Mouse (Mus musculus): ENCODE measurements around the gene Sarm1. TPM values are rescaled to one million over a fixed set of nuclear protein-coding genes. Genes with fewer than 3 reads are reported as not detected.
"Not testable (repeated sequence)": the region's sequence is repeated elsewhere in the genome, so short reads cannot be mapped to it uniquely, and the experiment has no call there.

The Sarm1 gene
- under 1 TPM; 0.55 to 0.72 TPM for total RNA-seq (2021)
- long read RNA-seq, experiment 1, partial matches to known transcripts: 1 of 1 reads
- long read RNA-seq, experiment 1, other reads (novel, unspliced or antisense): 0 of 1 reads
- long read RNA-seq, experiment 2, full-length matches to known transcripts: 1 of 3 reads
- long read RNA-seq, experiment 2, partial matches to known transcripts: 2 of 3 reads
- long read RNA-seq, experiment 2, other reads (novel, unspliced or antisense): 0 of 3 reads

- intact Hi-C loops (cut with DNase I; ENCODE audit: low total_unique reads): no loop called here
- peak; percentile 93 for DNase-seq
Measured at GRCm38 (mm10) chr11:78497544-78498522, at the start of gene Sarm1. Gene Sarm1, minus strand, starts transcription at chr11:78497754.

- no peak for DNase-seq
- intact Hi-C loops (cut with DNase I; ENCODE audit: low total_unique reads): no loop called here
Measured at GRCm38 (mm10) chr11:78545181-78545580, 47.6 kb upstream of the Sarm1 start.

- intact Hi-C loops (cut with DNase I; ENCODE audit: low total_unique reads): no loop called here
- DNase-seq: no peak
Measured at GRCm38 (mm10) chr11:78544449-78545111, 47.0 kb upstream of the Sarm1 start.

- no peak for DNase-seq
- intact Hi-C loops (cut with DNase I; ENCODE audit: low total_unique reads): no loop called here
Measured at GRCm38 (mm10) chr11:78540358-78540757, 42.8 kb upstream of the Sarm1 start.

GRCm38 (mm10) chr11:78536690-78537084, 39.1 kb upstream of the Sarm1 start:
- intact Hi-C loops (cut with DNase I; ENCODE audit: low total_unique reads): no loop called here
- DNase-seq: no peak

- peak; percentile 98 for DNase-seq
- intact Hi-C loops (cut with DNase I; ENCODE audit: low total_unique reads): no loop called here
Measured at GRCm38 (mm10) chr11:78536080-78536689, 38.6 kb upstream of the Sarm1 start, which contains the start of the genes Tnfaip1 and Ift20. Gene Tnfaip1, minus strand, starts transcription at chr11:78536332. Gene Ift20, plus strand, starts transcription at chr11:78536361.

GRCm38 (mm10) chr11:78535376-78536079, 38.0 kb upstream of the Sarm1 start:
- DNase-seq: no peak
- intact Hi-C loops (cut with DNase I; ENCODE audit: low total_unique reads): no loop called here

- intact Hi-C loops (cut with DNase I; ENCODE audit: low total_unique reads): no loop called here
- no peak for DNase-seq
Measured at GRCm38 (mm10) chr11:78534516-78534915, 37.0 kb upstream of the Sarm1 start.

- DNase-seq; intact Hi-C loops (cut with DNase I; ENCODE audit: low total_unique reads): not testable (repeated sequence)
Measured at GRCm38 (mm10) chr11:78531515-78531914, 34.0 kb upstream of the Sarm1 start.

GRCm38 (mm10) chr11:78531046-78531445, 33.5 kb upstream of the Sarm1 start:
- intact Hi-C loops (cut with DNase I; ENCODE audit: low total_unique reads): no loop called here
- DNase-seq: peak; percentile 51

GRCm38 (mm10) chr11:78530001-78530400, 32.4 kb upstream of the Sarm1 start:
- no peak for DNase-seq
- intact Hi-C loops (cut with DNase I; ENCODE audit: low total_unique reads): no loop called here

GRCm38 (mm10) chr11:78528714-78529113, 31.2 kb upstream of the Sarm1 start:
- no peak for DNase-seq
- intact Hi-C loops (cut with DNase I; ENCODE audit: low total_unique reads): no loop called here

GRCm38 (mm10) chr11:78524838-78525237, 27.3 kb upstream of the Sarm1 start:
- no peak for DNase-seq
- intact Hi-C loops (cut with DNase I; ENCODE audit: low total_unique reads): no loop called here

GRCm38 (mm10) chr11:78523241-78523955, 25.8 kb upstream of the Sarm1 start:
- DNase-seq: no peak
- intact Hi-C loops (cut with DNase I; ENCODE audit: low total_unique reads): no loop called here

GRCm38 (mm10) chr11:78522481-78522997, 25.0 kb upstream of the Sarm1 start:
- intact Hi-C loops (cut with DNase I; ENCODE audit: low total_unique reads): no loop called here

GRCm38 (mm10) chr11:78521880-78522279, 24.3 kb upstream of the Sarm1 start:
- intact Hi-C loops (cut with DNase I; ENCODE audit: low total_unique reads): no loop called here
- DNase-seq: no peak

More at GRCm38 (mm10) chr11:78522481-78522997, 25.0 kb upstream of the Sarm1 start:
- no peak for DNase-seq

- no peak for DNase-seq
- intact Hi-C loops (cut with DNase I; ENCODE audit: low total_unique reads): no loop called here
Measured at GRCm38 (mm10) chr11:78518931-78519330, 21.4 kb upstream of the Sarm1 start.
